Mouse (Mus musculus): ENCODE results near the gene Olfr325.
A peak's percentile ranks its signal among the peaks of the same experiment; 100 is the strongest.

- TF ChIP-seq ZNF384 (IDR thresholded peaks at IDR 0.05; ENCODE audit: low read depth, low read length), result no peak
- TF ChIP-seq CHD2 (IDR thresholded peaks at IDR 0.05; ENCODE audit: low read depth, low read length), result no peak
- TF ChIP-seq ZC3H11A (IDR thresholded peaks at IDR 0.05; ENCODE audit: borderline replicate concordance, low read depth, low read length), result no peak
- no peak for TF ChIP-seq MAFK (IDR thresholded peaks at IDR 0.05; ENCODE audit: insufficient read depth, low read depth, low read length)
- peak; percentile 80; the same call in 1 of the 2 replicates for TF ChIP-seq HCFC1 (IDR thresholded peaks at IDR 0.05; ENCODE audit: borderline replicate concordance, insufficient read depth, low read length)
Observed at GRCm38 (mm10) chr11:58602062-58602461, 24.5 kb downstream of the Olfr325 start.

All from ES-E14 (cell line).